Mouse (Mus musculus) monocyte, adult 2 months (primary cell): Measurements from ENCODE around the gene Fbxl19.

ENCODE experiments used
- DNase-seq, 2 experiments: peaks; one replicate each; pipeline ENCODE4 v3.0.0; 2022; ENCODE audit warnings: low spot score in 2 of 2, low read depth in 1 of 2

Fbxl19 gene

GRCm38 (mm10) chr7:127800435-127801009, 56.2 kb downstream of the Fbxl19 start, which contains the start of gene Hsd3b7:
TSS of gene Hsd3b7 (plus strand) at chr7:127800604.
- DNase-seq = peak; percentile 59 to 83

DNA sequence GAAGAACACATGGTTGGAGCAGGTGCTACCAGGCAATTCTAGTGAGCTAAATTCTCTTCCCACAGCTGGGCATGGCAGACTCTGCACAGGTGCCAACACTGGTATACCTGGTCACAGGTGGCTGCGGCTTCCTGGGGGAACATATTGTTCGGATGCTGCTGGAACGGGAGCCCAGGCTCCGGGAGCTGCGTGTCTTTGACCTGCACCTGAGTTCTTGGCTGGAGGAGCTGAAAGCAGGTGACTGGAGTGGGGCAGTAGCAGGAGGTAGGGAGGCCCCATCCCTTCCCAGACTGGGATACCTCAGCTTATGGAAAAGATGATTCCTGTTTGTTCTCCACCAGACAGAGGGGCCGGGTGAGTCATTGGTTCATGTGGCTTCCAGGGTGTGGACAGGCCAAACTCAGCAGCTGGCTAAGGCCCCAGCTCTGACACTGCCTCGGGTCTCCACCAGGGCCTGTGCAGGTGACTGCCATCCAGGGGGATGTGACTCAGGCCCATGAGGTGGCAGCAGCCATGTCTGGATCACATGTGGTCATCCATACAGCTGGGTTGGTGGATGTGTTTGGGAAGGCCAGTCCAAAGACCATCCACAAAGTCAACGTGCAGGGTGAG, 56.8 kb downstream of the Fbxl19 start:
- no peak for DNase-seq

GRCm38 (mm10) chr7:127802313-127802712, 58.0 kb downstream of the Fbxl19 start:
- no peak for DNase-seq

- no peak for DNase-seq
Observed at GRCm38 (mm10) chr7:127808821-127809220, 64.5 kb downstream of the Fbxl19 start.

GRCm38 (mm10) chr7:127809846-127810245, 65.5 kb downstream of the Fbxl19 start:
- no peak for DNase-seq

- DNase-seq = no peak
Observed at GRCm38 (mm10) chr7:127810650-127811049, 66.3 kb downstream of the Fbxl19 start.

DNA sequence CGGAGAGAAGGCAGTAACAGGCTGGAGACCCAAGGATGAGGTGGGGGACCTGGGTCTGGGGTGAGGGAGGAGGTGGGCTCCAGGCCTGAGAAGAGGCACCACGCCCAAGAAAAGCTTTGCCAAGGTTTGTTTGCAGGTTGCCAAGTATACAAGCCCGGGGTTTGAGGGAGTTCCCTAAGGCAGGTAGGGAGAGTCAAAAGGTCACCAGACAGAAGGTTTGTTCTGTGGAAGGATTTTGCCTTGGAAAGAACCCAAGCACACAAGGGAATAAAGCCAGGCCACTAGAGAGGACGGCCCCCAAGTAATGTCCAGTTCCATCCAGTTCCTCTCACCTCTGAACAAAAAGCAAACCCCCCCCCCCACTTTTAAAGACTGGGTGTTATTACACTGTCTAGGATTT, 66.9 kb downstream of the Fbxl19 start:
- no peak for DNase-seq

GRCm38 (mm10) chr7:127812292-127812691, 67.9 kb downstream of the Fbxl19 start:
- DNase-seq = no peak

- no peak for DNase-seq
Observed at GRCm38 (mm10) chr7:127813821-127814220, 69.5 kb downstream of the Fbxl19 start.

DNA sequence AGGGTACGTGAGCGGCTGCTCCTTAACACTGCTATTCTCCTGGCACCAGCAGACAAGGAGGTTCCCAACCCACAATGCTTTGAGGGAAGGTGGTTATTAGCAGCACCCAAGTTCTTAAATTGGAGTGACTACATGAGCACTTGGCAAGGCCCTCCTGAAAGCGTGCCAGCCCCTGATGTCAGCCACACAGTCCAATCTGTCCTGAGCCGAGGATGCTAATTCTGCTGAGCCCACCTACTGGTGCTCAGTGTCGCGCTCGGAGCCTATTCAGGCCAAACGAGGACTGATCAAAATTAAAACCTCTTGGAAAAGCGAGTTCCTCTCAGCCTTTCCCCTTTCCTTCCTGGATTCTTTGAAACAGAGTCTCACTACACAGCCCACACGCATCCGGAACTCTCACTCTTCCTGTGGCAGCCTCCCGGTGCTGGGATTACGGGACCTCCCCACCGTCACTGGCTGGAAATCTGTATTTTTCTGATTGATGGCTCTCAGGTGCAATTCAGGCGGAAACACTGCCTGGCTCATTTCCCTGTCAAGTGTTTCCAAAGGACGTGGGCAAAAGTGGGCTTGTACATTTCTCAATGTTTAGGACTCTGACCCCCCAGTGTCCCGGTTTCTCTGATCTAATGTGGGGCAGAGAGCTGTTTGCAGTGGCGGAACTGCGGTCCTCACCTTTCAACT, 70.0 kb downstream of the Fbxl19 start:
- no peak for DNase-seq

DNA sequence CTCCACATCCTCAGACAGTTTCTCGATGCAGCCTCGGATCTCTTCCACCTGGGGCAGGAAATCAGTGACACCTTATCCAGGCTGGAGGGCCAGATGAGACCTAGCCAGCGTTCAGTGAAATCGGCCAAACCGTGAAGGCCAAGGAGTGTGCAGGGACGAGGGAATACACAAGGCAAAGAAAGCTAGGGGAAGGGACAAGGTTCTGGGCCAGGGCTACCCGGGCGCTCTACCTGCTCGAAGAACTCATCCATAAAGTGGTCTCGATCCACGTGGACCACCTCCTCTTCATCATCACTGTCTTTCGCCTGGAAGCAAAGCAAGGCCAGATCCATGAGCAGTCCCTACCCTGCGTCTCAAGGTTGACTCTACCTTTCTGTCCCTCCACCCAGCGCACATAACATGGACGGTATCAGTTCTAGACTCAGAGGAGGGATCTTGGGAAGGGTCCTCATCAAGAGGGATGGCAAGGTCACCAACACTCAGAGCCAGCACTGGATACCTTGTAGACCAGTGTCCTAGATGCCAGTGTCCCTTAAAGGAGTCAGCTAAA, 70.8 kb downstream of the Fbxl19 start:
- no peak for DNase-seq

GRCm38 (mm10) chr7:127815954-127816821, 71.8 kb downstream of the Fbxl19 start:
- DNase-seq = no peak

- DNase-seq = no peak
Observed at GRCm38 (mm10) chr7:127817053-127817452, 72.7 kb downstream of the Fbxl19 start.

GRCm38 (mm10) chr7:127817776-127818175, 73.4 kb downstream of the Fbxl19 start:
- DNase-seq = no peak
